Mouse (Mus musculus): ENCODE results near the gene Marf1. TPM values are rescaled to one million over a fixed set of nuclear protein-coding genes. Genes with fewer than 3 reads are reported as not detected.
"Not testable (repeated sequence)": the region's sequence is repeated elsewhere in the genome, so short reads cannot be mapped to it uniquely, and the experiment has no call there.

Gene Marf1
- polyA plus RNA-seq, 1 experiment: 14.0 TPM

GRCm38 (mm10) chr16:14121563-14121962 lies 41.6 kb downstream of the Marf1 start:
- Histone ChIP-seq H3K27ac (replicated peaks; ENCODE audit: low read depth, low read length) (no peak overlapping the region), H3K4me3 (ENCODE audit: insufficient read depth, low read depth, low read length) (no peak overlapping the region), H3K4me1 (ENCODE audit: control insufficient read depth, insufficient read depth, insufficient read length, low read length) (no peaks in the 10 kb centered on the region)

DNA sequence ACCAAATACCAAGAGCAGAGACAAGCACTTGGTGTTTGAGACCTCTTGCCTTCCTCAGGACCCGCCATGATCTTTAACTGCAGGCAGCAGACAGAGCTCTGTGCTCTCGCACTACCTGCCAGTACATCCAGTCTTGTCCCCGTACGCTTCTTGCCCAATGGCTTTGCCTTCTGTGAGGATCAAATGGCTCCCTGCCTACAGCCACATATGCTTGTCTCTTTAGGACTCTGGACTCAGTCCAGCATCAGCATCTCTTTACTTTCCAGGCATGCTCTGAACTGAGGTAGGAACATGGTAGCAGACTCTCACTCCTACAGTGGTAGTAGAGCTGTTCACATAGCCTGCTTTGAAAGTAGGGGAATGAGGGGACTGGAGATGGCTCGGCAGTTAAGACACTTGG lies 42.2 kb downstream of the Marf1 start:
- Histone ChIP-seq H3K4me1 (ENCODE audit: control insufficient read depth, insufficient read depth, insufficient read length, low read length) (no peaks in the 10 kb centered on the region), H3K4me3 (ENCODE audit: insufficient read depth, low read depth, low read length) (no peak overlapping the region), H3K27ac (replicated peaks; ENCODE audit: low read depth, low read length) (no peak overlapping the region)

DNA sequence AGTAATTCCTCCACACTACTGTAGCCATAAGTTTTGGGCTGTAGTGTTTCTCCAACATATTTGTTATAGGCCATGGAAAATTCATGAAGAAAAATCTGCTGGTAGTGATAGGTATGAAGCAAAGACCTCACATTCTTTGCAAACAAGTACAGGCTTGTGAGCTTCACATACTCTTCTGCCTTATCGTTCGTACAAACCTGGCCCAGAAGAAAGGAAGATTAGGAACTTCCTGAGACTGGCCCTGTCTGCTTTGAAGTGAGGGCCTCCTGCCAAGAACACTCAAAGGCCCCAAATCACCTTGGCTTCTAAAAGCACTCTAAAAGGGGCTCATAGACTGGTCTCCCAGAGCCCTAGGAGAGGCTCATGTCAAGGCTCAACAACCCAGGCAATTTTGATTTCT lies 45.9 kb downstream of the Marf1 start:
- Histone ChIP-seq H3K27ac (replicated peaks; ENCODE audit: low read depth, low read length) (no peak overlapping the region), H3K4me3 (ENCODE audit: insufficient read depth, low read depth, low read length) (no peak overlapping the region), H3K4me1 (ENCODE audit: control insufficient read depth, insufficient read depth, insufficient read length, low read length) (no peaks in the 10 kb centered on the region)

DNA sequence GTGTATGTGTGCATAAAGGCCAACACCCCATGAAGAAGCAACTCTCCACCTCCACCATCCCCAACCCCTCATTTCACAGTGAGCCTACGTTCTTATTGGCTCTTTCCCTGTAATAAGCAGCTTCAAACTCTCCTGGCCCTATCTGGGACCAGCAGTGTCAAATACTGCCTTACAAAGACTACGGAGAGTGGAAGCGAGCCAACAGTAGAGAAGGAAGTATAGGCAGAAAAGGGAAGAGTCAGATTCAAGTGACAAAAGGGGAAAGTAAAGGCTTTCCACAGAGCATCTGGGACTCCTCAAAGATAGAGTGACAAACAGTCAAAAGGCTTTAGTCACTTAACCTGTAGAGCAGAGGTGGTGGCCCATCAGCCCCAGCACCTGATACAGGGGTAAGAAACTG lies 50.4 kb downstream of the Marf1 start:
- H3K4me1 ChIP-seq (ENCODE audit: control insufficient read depth, insufficient read depth, insufficient read length, low read length): no peaks in the 10 kb centered on the region
- peak overlapping the region; percentile 34; the same call in 1 of the 2 replicates for H3K27ac ChIP-seq (replicated peaks; ENCODE audit: low read depth, low read length)
- no peak overlapping the region for H3K4me3 ChIP-seq (ENCODE audit: insufficient read depth, low read depth, low read length)

- Histone ChIP-seq H3K4me1 (ENCODE audit: control insufficient read depth, insufficient read depth, insufficient read length, low read length) (no peaks in the 10 kb centered on the region), H3K27ac (replicated peaks; ENCODE audit: low read depth, low read length) (peak overlapping the region; percentile 34), H3K4me3 (ENCODE audit: insufficient read depth, low read depth, low read length) (no peak overlapping the region)
These were observed 51.0 kb downstream of the Marf1 start for GRCm38 (mm10) chr16:14112133-14112532.

DNA sequence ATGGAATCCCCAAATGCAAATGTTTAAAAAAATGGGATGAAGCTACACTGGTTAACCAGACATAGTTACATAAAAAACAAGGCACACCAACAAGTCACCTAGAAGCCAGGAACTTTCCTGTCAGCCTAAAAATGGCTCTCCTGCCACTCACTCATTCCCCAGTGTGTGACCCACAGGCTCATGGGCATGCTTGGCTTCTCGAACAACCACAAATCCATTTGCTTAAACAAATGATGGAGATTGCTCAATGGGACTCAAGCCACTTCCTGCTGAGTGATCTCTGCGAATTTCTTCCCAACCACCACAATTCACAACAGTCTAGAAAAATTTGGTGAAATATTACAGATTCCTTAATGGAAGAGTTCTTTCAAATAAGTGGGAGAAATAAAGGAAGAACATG lies 52.2 kb downstream of the Marf1 start:
- Histone ChIP-seq H3K27ac (replicated peaks; ENCODE audit: low read depth, low read length) (no peak overlapping the region; the same call in 1 of the 2 replicates), H3K4me1 (ENCODE audit: control insufficient read depth, insufficient read depth, insufficient read length, low read length) (no peaks in the 10 kb centered on the region)

DNA sequence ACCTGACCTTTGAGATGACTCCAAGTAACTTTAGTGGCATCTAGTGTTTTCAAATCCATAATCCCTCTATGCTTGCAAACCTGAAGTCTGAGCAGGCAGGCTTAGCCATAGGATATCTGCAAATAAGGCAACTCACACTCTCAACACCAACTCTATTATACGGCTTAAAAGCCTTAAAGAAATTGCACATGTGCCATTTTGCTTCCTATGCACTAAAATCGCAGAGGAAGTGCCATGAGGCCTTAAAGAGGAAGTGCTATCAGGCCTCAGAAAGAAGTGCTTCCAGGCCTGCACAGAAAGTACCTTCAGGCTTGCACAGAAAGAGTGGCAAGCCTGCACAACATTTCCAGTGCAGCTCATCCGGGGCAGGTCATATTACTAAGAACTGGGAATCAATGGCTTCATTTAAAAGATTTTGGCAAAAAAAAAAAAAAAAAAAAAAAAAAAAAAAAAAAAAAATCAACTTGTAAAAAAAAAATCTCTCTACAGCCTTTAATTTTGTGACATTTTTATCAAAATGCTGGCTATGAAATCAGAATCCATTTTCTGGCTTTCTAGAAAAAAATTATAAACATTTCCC lies 53.4 kb downstream of the Marf1 start:
- H3K4me1 ChIP-seq (ENCODE audit: control insufficient read depth, insufficient read depth, insufficient read length, low read length): no peaks in the 10 kb centered on the region
- no peak overlapping the region for H3K27ac ChIP-seq (replicated peaks; ENCODE audit: low read depth, low read length)
- H3K4me3 ChIP-seq (ENCODE audit: insufficient read depth, low read depth, low read length): no peak overlapping the region

More for the DNA sequence above, 52.2 kb downstream of the Marf1 start:
- H3K4me3 ChIP-seq (ENCODE audit: insufficient read depth, low read depth, low read length): no peak overlapping the region

DNA sequence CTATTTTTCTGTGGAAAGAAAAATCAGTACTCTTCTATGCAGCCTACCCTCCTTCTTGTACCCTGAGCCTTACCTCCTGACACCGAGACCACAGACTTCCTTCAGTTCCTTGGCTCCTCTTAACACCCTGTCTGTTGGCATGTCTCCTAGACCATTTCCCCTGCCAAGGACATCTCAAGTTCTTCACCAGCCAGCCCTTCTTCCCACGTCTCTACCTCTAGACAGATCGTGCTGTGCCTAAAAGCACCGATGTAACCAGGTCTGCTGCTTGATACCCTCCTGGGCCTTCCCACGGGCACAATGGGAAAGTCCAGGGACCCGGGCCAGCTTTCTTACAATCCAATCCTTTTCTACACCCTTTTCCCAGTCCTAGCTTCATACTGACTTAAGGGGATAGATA lies 57.3 kb downstream of the Marf1 start:
- Histone ChIP-seq H3K27ac (replicated peaks; ENCODE audit: low read depth, low read length) (no peak overlapping the region), H3K4me1 (ENCODE audit: control insufficient read depth, insufficient read depth, insufficient read length, low read length) (no peaks in the 10 kb centered on the region), H3K4me3 (ENCODE audit: insufficient read depth, low read depth, low read length) (no peak overlapping the region)

DNA sequence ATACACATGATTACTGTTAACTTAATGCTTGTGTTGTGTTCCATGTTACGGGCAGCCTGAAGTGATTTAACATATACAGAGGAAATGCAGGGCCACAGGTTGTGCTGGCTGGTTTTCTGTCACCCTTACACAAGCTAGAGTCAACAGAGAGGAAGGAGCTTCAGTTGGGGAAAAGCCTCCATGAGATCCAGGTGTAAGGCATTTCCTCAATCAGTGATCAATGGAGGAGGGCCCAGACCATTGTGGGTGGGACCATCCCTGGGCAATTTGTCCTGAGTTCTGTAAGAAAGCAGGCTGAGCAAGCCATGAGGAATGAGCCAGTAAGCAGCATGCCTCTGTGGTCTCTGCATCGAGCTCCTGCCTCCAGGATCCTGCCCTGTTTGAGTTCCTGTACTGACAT lies 71.4 kb downstream of the Marf1 start:
- H3K4me1 ChIP-seq (ENCODE audit: control insufficient read depth, insufficient read depth, insufficient read length, low read length): no peaks in the 10 kb centered on the region
- no peak overlapping the region for H3K27ac ChIP-seq (replicated peaks; ENCODE audit: low read depth, low read length)
- no peak overlapping the region for H3K4me3 ChIP-seq (ENCODE audit: insufficient read depth, low read depth, low read length)

DNA sequence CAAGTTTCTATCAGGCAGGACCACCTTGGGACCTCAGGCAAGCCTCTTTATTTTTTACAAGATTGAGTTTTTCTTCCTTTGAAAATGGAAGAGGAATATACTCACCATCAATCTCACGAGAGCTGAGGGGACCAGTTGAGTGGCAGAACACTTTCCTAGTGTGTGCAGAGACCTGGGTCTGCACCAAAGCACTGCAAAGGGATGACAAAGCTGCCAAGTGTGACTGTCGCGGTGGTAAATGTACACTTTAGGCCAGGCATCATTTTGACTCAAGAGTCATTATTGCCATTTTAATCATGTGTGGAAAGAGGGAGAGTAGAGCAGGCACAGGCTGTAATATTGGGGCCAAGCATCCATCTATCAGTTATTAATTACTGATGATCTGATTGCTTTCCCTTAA lies 73.9 kb downstream of the Marf1 start:
- Histone ChIP-seq H3K4me3 (ENCODE audit: insufficient read depth, low read depth, low read length) (no peak overlapping the region), H3K27ac (replicated peaks; ENCODE audit: low read depth, low read length) (no peak overlapping the region), H3K4me1 (ENCODE audit: control insufficient read depth, insufficient read depth, insufficient read length, low read length) (no peaks in the 10 kb centered on the region)

- H3K4me3 ChIP-seq (ENCODE audit: insufficient read depth, low read depth, low read length): no peak overlapping the region
- H3K27ac ChIP-seq (replicated peaks; ENCODE audit: low read depth, low read length): no peak overlapping the region
- H3K4me1 ChIP-seq (ENCODE audit: control insufficient read depth, insufficient read depth, insufficient read length, low read length): no peaks in the 10 kb centered on the region
These were observed 74.9 kb downstream of the Marf1 start for GRCm38 (mm10) chr16:14088249-14088648.

GRCm38 (mm10) chr16:14082925-14083324 lies 80.2 kb downstream of the Marf1 start:
- H3K4me1 ChIP-seq (ENCODE audit: control insufficient read depth, insufficient read depth, insufficient read length, low read length): no peaks in the 10 kb centered on the region
- H3K27ac ChIP-seq (replicated peaks; ENCODE audit: low read depth, low read length): no peak overlapping the region
- no peak overlapping the region for H3K4me3 ChIP-seq (ENCODE audit: insufficient read depth, low read depth, low read length)

DNA sequence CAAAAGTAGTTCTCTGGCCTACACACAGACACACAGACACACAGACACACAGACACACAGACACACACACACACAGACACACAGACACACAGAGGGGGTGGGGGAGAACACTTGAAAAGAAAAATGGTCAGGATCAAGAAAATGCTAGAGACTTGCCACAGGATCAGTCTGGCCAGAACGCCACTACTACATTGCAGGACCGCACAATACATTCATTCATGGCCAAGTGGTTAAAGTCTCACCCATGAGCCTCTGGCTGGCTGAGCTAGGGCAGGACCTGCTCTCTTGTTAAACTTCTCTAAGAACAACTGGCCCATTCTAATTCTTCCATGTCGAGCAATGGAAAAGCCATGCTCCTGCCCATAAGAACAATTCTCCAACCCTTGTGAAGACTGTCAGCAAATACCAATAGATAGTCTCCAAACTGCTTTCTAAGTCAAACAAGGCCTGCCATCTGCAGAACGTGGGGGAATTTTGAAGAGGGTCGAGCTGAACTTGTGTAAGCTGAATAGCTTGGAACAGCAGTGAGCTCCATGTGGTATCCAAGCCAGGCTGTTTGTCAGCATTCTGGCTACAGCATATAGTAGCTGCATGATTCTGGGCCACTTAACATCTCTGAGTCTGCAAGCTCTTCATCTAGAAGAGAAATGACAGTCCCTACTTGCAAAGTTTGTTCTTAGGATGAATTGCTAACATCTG lies 92.5 kb downstream of the Marf1 start:
- no peak overlapping the region for H3K27ac ChIP-seq (replicated peaks; ENCODE audit: low read depth, low read length)
- H3K4me3 ChIP-seq (ENCODE audit: insufficient read depth, low read depth, low read length): no peak overlapping the region
- H3K4me1 ChIP-seq (ENCODE audit: control insufficient read depth, insufficient read depth, insufficient read length, low read length): no peaks in the 10 kb centered on the region

DNA sequence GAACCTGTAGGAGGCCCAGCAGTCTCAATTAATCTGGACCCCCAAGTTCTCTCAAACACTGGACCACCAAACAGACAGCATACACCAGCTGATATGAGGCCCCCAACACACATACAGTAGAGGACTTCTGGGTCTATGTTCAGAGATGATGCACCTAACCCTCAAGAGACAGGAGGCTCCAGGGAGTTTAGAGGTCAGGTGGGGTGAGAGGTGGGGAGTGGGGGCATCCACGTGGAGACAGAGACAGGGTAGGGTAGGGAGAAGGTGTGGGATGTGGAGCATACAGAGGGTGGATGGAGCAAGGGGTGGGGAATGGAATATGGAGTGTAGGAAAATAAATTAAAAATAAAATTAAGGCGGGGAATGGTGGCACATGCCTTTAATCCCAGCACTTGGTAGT lies 94.5 kb downstream of the Marf1 start:
- H3K4me3 ChIP-seq (ENCODE audit: insufficient read depth, low read depth, low read length); H3K27ac ChIP-seq (replicated peaks; ENCODE audit: low read depth, low read length); H3K4me1 ChIP-seq (ENCODE audit: control insufficient read depth, insufficient read depth, insufficient read length, low read length): not testable (repeated sequence)

GRCm38 (mm10) chr16:14066571-14066970 lies 96.6 kb downstream of the Marf1 start:
- H3K4me1 ChIP-seq (ENCODE audit: control insufficient read depth, insufficient read depth, insufficient read length, low read length); H3K4me3 ChIP-seq (ENCODE audit: insufficient read depth, low read depth, low read length); H3K27ac ChIP-seq (replicated peaks; ENCODE audit: low read depth, low read length): not testable (repeated sequence)

DNA sequence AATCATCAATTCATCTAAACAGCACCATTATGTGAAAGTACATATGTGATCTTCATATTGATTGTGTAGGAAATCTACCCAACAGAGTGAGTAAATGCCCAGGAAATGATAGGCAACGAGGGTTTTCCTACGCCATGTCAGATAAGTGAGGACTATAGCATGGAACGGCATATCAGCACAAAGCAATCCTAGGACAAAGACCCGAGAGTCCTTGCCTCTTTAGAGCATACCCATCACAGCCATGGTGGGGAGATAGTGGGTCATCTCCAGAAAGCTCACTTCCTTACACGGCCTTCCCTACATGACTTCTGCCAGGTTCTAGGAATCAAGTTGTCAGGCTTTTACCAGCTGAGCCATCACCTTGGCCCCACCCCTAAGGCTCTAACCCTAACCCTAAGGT lies 103.3 kb downstream of the Marf1 start:
- H3K27ac ChIP-seq (replicated peaks; ENCODE audit: low read depth, low read length): no peak overlapping the region
- no peaks in the 10 kb centered on the region for H3K4me1 ChIP-seq (ENCODE audit: control insufficient read depth, insufficient read depth, insufficient read length, low read length)
- H3K4me3 ChIP-seq (ENCODE audit: insufficient read depth, low read depth, low read length): no peak overlapping the region
